Mouse (Mus musculus): ENCODE measurements around the gene Dmpk. TPM values are rescaled to one million over a fixed set of nuclear protein-coding genes. Genes with fewer than 3 reads are reported as not detected.

Gene Dmpk
- total RNA-seq, 2 experiments from 2014 or later = 265 to 336 TPM

DNA sequence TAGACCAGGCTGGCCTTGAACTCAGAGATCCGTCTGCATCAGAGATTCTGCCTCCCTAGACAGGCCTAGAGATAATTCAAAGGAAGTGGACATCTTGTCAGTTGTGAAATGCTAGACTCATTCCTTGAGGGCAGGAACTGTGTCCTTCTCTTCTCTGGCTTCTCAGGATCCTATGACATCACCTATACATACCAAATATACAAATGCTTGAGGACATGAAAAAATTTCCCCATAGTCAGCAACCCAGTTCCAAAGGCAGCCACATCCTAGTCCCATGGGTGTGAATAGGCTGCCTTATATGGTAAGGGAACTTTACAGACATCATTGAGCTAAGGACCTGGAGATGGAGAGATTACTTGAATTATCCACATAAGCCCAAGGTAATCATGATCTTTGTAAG, 25.9 kb downstream of the Dmpk start:
- H3K4me3 ChIP-seq = no peak overlapping the region
- intact Hi-C loops (cut with DNase I) = loop anchor here (5.0 kb wide), 1 partner anchor 42 kb away; no protein-coding TSS in a partner anchor
- no peak for TF ChIP-seq CTCF (IDR thresholded peaks at IDR 0.05)
- DNase-seq = no peak
- no peak overlapping the region for H3K27ac ChIP-seq

- peak; percentile 66 for DNase-seq
- peak within 1 kb of the TSS; percentile 56 for H3K27ac ChIP-seq
- intact Hi-C loops (cut with DNase I) = no loop called here
- peak within 1 kb of the TSS; percentile 57 for H3K4me3 ChIP-seq
- peak; percentile 30; the same call in 1 of the 2 replicates for TF ChIP-seq CTCF (IDR thresholded peaks at IDR 0.05)
Measured at GRCm38 (mm10) chr7:19118028-19118771, 34.6 kb downstream of the Dmpk start, which contains the start of gene Gm4969. Gene Gm4969, minus strand, starts transcription at chr7:19118368.

- intact Hi-C loops (cut with DNase I) = no loop called here
- TF ChIP-seq CTCF (IDR thresholded peaks at IDR 0.05) = no peak
Measured at GRCm38 (mm10) chr7:19119083-19119482, 35.4 kb downstream of the Dmpk start.

GRCm38 (mm10) chr7:19119631-19120429, 36.2 kb downstream of the Dmpk start, which contains the start of gene Fbxo46:
Gene Fbxo46, plus strand, starts transcription at chr7:19119859.
- H3K4me3 ChIP-seq = peak within 1 kb of the TSS; percentile 92
- H3K27ac ChIP-seq = peak within 1 kb of the TSS; percentile 90
- no peak for TF ChIP-seq CTCF (IDR thresholded peaks at IDR 0.05)
- peak; percentile 93 for DNase-seq
- intact Hi-C loops (cut with DNase I) = no loop called here

More at GRCm38 (mm10) chr7:19119083-19119482, 35.4 kb downstream of the Dmpk start:
- peak overlapping the region; percentile 56 for H3K27ac ChIP-seq
- peak overlapping the region; percentile 31 for H3K4me3 ChIP-seq
- DNase-seq = no peak

DNA sequence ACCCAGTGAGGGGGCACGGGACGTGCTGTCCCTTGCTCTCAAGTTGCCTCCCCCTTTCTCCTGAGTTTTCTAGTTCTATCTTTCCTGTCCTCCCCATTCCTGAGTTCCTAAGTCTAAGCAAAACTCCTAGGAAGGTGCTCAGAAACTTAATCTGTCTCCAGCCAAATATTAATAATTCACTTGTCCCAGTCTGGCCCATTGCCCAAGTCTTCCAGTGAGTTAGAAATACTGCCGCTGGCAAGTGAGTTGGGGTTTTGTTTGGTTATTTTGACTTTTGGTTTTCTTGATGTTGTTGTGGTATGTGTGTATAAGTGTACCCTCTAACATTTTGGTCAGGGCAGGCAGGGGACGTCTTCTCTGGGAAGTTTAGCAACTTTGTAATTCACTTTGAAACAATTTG, 38.0 kb downstream of the Dmpk start:
- intact Hi-C loops (cut with DNase I) = no loop called here

GRCm38 (mm10) chr7:19124713-19125112, 41.1 kb downstream of the Dmpk start:
- no peak for DNase-seq
- intact Hi-C loops (cut with DNase I) = no loop called here
- H3K27ac ChIP-seq = no peak overlapping the region
- no peak for TF ChIP-seq CTCF (IDR thresholded peaks at IDR 0.05)
- H3K4me3 ChIP-seq = no peak overlapping the region

More for the DNA sequence above, 38.0 kb downstream of the Dmpk start:
- H3K4me3 ChIP-seq = no peak overlapping the region
- H3K27ac ChIP-seq = no peak overlapping the region
- DNase-seq = no peak
- TF ChIP-seq CTCF (IDR thresholded peaks at IDR 0.05) = no peak

DNA sequence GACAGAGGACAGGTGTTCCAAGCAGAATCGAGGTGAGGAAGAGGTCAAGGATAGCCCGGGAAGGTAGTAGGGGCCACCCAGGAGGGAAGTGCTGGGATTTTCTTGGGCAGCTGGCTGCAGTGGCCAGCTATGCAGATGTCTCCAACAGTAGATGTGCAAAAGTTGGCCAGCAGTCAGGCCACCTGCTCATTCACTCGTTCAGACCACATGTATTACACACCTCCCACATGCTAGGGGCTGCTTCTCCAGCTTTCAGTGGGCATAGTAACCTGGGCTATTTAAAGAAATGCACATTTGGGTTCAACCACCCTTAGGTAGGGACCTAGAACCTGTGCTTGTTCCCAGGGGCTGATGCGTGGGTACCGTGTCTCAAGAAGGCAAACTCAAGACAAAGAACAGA, 44.1 kb downstream of the Dmpk start:
- no peak for DNase-seq
- TF ChIP-seq CTCF (IDR thresholded peaks at IDR 0.05) = no peak
- H3K4me3 ChIP-seq = no peak overlapping the region
- H3K27ac ChIP-seq = no peak overlapping the region
- intact Hi-C loops (cut with DNase I) = no loop called here

DNA sequence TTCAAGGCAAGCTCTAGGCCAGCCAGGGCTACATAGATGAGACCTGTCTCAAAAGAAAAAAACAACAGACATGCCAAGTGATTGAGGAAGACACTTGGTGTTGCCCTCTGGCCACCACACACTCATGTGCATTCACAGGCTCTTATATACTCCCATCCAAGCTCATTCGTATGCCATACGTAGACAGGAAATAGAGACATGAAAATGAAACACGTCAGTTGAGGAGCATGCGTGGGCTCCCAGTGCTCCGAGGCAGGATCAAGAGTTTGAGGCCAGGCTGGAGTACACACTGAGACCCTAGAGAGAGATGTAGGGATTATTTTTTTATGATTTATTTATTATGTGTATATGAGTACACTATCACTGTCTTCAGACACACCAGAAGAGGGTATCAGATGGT, 45.7 kb downstream of the Dmpk start:
- Histone ChIP-seq H3K27ac (no peak overlapping the region), H3K4me3 (no peak overlapping the region)
- intact Hi-C loops (cut with DNase I) = no loop called here
- TF ChIP-seq CTCF (IDR thresholded peaks at IDR 0.05) = no peak
- no peak for DNase-seq

DNA sequence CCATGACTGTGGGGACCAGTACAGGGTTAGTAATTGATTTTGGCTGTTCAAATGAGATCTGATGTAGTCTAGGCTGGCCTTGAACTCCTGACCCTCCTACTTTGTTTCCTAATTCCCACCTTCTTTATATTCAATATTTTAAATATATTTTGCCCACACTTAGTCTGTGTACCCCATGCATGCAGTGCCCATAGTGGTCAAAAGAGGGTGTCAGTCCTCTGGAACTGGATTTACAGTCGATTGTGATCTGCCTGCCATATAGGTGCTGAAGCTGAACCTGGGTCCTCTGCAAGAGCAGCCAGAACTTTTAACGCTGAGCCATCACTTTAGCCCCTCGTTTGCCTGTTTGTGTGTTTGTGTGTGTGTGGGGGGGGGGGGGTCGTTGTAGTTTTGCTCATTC, 47.0 kb downstream of the Dmpk start:
- TF ChIP-seq CTCF (IDR thresholded peaks at IDR 0.05) = peak; percentile 39; the same call in 1 of the 2 replicates
- DNase-seq = no peak
- intact Hi-C loops (cut with DNase I) = no loop called here
- H3K27ac ChIP-seq = peak overlapping the region; percentile 93
- H3K4me3 ChIP-seq = peak overlapping the region; percentile 77

GRCm38 (mm10) chr7:19131324-19131848, 47.7 kb downstream of the Dmpk start:
- TF ChIP-seq CTCF (IDR thresholded peaks at IDR 0.05) = peak; percentile 87
- peak; percentile 99 for DNase-seq
- H3K4me3 ChIP-seq = peak overlapping the region; percentile 77
- H3K27ac ChIP-seq = peak overlapping the region; percentile 93
- intact Hi-C loops (cut with DNase I) = no loop called here

GRCm38 (mm10) chr7:19136168-19136567, 52.5 kb downstream of the Dmpk start:
- Histone ChIP-seq H3K4me3 (no peak overlapping the region), H3K27ac (no peak overlapping the region)
- DNase-seq = no peak
- TF ChIP-seq CTCF (IDR thresholded peaks at IDR 0.05) = no peak
- intact Hi-C loops (cut with DNase I) = loop anchor here (5.0 kb wide), 1 partner anchor 66 kb away; no protein-coding TSS in a partner anchor

- intact Hi-C loops (cut with DNase I) = loop anchor here (5.0 kb wide), 1 partner anchor 65 kb away; no protein-coding TSS in a partner anchor
- TF ChIP-seq CTCF (IDR thresholded peaks at IDR 0.05) = no peak
Measured at GRCm38 (mm10) chr7:19136673-19137334, 53.2 kb downstream of the Dmpk start.

More at GRCm38 (mm10) chr7:19136673-19137334, 53.2 kb downstream of the Dmpk start:
- DNase-seq = no peak
- H3K27ac ChIP-seq = no peak overlapping the region
- no peak overlapping the region for H3K4me3 ChIP-seq

All from gastrocnemius, adult 2 months (tissue).